Mouse (Mus musculus): ENCODE data around the gene Zfp697. TPM values are rescaled to one million over a fixed set of nuclear protein-coding genes. Genes with fewer than 3 reads are reported as not detected.

Zfp697 gene
- polyA plus RNA-seq, 1 experiment, result not detected

DNA sequence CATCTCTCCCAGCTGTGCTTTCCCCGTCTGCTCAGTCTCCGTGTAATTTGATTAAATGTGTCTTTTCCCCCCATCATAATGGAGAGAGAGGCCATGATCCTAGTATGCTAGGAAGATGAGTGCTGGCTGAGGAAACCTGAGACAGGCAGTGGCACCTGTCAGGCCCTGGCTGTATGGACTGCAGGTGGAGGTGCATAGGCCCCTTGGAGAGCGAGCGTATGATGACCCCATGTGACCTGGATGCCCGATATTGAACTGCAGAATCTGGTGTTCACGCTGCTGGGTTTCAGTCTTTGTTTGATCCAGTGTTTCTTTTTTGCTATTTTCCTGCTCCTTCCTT is 26.3 kb upstream of the Zfp697 start:
- no peak for TF ChIP-seq GATA1 (IDR thresholded peaks at IDR 0.05; ENCODE audit: low read length)

DNA sequence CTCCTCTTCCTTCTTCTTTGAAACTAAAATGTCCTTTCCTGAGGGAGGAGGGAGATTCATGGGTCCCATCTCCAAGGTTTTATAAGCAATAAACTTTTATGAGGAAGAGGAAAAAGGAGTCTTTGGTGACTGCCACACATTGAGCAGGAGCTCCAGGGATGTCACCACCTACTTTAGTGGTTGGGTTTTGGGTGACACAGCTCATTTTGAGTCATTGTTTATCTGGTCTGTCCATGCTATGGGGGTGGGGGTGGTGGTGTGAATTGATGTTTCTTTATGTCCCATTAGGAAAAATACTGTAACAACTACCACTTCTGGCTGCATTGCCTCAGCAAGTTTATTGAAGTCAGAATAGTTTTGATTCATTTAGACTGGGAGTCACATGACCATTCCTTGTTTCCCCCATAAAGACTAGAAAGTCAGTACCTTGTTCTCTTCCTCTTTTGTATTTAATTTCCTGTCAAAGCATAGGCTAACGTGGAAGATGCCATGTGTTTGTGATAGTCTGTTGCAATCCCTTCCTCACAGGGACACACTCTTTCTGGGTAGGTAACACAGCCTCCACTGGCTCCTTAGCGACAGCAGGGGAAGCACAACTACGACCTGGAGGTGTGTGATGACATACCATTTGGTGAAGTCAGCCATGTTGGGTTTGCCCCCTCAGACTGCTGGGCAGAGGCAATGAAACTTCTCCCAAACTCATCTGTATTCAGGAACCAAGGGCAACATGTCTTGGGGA is 25.5 kb upstream of the Zfp697 start:
- TF ChIP-seq GATA1 (IDR thresholded peaks at IDR 0.05; ENCODE audit: low read length), result no peak

GRCm38 (mm10) chr3:98362753-98363152 is 19.5 kb upstream of the Zfp697 start:
- no peak for TF ChIP-seq GATA1 (IDR thresholded peaks at IDR 0.05; ENCODE audit: low read length)

DNA sequence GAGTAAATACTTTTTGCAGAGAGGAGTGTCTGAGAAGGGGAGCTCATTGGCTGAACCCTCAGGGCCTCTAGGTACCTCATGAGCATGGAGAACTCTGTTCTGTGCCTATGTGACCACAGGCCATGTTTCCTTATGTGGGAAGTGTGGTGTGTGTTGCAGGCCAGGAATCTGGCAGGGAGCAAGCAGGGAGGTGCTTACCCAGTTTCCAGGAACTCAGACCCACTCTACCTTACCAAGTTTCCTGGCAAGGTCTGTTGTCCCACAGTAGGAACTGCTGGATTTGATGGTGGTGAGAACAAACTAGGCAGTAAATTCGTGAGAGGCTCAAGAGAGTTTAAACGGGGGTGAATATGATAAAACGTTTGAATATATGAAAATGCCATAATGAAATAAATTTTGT is 16.2 kb upstream of the Zfp697 start:
- no peak for TF ChIP-seq GATA1 (IDR thresholded peaks at IDR 0.05; ENCODE audit: low read length)

DNA sequence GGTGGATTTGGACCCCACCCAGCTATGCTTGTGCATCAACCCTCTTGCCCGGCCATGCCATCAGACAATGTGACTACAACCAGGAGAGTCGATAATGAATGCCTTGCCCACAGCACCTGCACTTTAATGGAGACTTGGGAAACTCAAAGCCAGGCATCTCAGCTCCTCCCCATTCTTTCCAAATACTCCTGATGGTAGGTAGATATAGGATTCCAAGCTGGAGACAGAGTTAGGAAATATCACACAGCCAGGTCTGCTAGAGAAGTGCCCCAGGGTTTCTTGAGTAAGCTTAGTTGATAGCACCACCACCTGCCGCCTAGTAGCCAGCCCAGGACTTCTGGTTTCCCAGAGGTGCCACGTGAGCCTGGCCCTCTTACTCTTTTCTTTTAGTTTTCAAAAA is 15.4 kb upstream of the Zfp697 start:
- no peak for TF ChIP-seq GATA1 (IDR thresholded peaks at IDR 0.05; ENCODE audit: low read length)

- TF ChIP-seq GATA1 (IDR thresholded peaks at IDR 0.05; ENCODE audit: low read length), result no peak
Measured at GRCm38 (mm10) chr3:98368283-98368682, 14.0 kb upstream of the Zfp697 start.

DNA sequence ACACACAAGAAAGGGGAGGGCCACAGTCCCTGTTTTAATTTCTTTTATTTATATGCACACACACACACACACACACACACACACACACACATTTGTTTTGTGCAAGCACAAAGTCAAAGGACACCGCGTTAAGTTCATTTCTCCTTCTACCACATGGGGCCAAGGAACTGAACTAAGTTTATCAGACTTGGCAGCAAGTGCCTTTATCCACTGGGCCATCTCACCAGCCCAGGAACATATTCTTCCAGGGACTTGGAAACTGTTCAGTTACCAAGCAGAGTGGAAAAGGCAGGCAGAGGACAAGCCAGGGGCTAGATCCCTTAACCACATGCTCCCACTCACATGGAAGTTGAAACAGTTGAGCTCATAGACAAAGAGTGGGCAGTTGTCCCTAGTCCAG is 13.5 kb upstream of the Zfp697 start:
- TF ChIP-seq GATA1 (IDR thresholded peaks at IDR 0.05; ENCODE audit: low read length), result no peak

DNA sequence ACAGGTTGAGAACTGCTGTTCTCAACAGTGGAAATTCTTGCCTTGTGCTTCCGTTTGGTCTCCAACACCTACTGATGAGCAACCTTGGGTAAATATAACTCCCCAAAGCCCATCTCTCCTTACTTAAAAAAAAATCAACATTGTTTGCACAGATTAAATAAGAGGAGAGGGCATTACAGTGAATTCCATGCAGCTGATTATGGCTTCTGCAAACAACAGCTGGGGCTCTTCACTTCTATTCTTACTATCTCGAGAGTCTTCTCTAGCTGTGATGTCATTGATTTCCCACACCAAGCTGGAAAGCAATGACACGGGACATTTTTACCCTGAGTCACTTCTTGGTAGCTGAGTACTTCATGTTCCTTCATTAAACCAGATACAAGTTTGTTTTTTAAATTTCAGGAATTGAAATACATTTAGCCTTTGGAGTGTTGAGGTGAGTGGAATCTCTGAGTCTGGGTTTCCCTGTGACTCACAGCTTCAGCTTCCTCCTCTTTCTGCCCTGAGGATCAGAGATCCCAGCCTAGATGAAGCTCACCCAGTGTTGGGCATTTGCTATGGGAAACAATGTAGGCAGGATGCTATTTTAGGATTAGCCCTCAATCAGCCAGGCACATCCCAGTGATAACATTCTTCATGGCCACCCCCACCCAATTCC is 8.1 kb upstream of the Zfp697 start:
- TF ChIP-seq GATA1 (IDR thresholded peaks at IDR 0.05; ENCODE audit: low read length), result no peak

- no peak for TF ChIP-seq GATA1 (IDR thresholded peaks at IDR 0.05; ENCODE audit: low read length)
Measured at GRCm38 (mm10) chr3:98374980-98375379, 7.3 kb upstream of the Zfp697 start.

- no peak for TF ChIP-seq GATA1 (IDR thresholded peaks at IDR 0.05; ENCODE audit: low read length)
Measured at GRCm38 (mm10) chr3:98378267-98378666, 4.0 kb upstream of the Zfp697 start.

- no peak for TF ChIP-seq GATA1 (IDR thresholded peaks at IDR 0.05; ENCODE audit: low read length)
Measured at GRCm38 (mm10) chr3:98379236-98379635, 3.0 kb upstream of the Zfp697 start.

- no peak for TF ChIP-seq GATA1 (IDR thresholded peaks at IDR 0.05; ENCODE audit: low read length)
Measured at GRCm38 (mm10) chr3:98381677-98382245, 500 bp upstream of the Zfp697 start.

DNA sequence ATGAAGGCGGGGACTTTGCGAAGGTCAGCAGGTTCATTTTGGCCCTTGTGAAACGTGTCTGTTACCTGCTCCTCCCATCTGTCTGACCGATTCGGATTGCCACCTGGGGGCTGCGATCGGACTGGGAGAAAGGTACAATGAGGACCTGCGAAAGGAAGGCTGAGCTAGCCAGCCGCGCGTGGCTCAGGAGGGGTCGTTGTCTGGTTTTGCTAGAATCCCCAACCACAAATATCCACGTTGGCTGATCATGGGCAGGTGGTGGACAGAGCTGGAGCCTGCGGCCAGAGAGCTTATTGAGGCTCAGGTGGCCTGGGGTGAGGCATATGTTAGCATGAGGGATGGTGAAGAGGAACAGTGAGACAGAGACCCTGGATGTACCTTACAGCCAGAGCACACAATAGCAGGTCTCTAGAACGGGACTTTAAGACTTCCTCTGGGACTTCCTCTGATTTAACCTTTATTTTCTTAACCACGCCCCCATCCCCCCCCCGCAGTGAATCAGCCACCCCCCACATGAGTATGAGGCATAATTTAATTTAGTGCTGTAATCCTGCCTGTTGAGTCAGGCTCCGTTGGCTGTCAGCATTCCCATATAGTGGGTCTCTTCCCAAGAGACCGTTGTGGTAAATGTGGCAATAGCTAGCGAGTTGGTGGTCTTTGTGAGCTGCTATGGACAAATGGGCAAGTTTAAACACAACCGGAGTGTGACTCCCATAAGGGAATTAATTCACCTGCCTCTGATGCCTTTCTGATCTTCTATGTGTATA is 946 bp downstream of the Zfp697 start:
- TF ChIP-seq GATA1 (IDR thresholded peaks at IDR 0.05; ENCODE audit: low read length), result no peak

- no peak for TF ChIP-seq GATA1 (IDR thresholded peaks at IDR 0.05; ENCODE audit: low read length)
Measured at GRCm38 (mm10) chr3:98387086-98387485, 4.8 kb downstream of the Zfp697 start.

DNA sequence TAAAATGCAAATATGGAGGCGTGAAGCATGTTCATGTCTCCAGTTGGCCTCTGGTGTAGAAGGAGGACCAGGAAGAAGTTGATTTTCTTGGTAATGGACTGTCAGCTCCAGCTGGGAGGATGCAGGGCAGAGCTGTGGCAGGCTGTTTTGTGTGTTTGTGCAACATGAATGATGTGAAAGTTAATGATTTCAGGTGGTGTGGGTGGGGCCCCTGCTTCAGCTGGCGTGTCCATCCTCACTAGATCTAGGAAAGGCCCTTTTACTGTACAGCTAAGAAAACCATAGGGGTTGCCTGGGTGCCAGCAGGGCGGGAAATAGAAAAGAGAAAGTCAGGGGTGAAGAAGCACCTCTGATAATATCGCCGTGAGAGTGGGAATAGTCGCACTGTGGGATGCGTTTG is 5.5 kb downstream of the Zfp697 start:
- no peak for TF ChIP-seq GATA1 (IDR thresholded peaks at IDR 0.05; ENCODE audit: low read length)

- TF ChIP-seq GATA1 (IDR thresholded peaks at IDR 0.05; ENCODE audit: low read length), result no peak
Measured at GRCm38 (mm10) chr3:98389305-98389704, 7.0 kb downstream of the Zfp697 start.
